ENCODE assay signal across 28 mouse cellular contexts in genomic region chr6:54404916-54405315, GRCm38 (mm10). TPM values are rescaled to one million over a fixed set of nuclear protein-coding genes. Genes with fewer than 3 reads are reported as not detected.
"Had no signal": no experiment of that assay in that cellular context is flagged by ENCODE, and none has a peak within 500 bp of the region (broad histone marks: within the 10 kb centered on the region; RNA-seq: fewer than 3 reads in every experiment).

No protein-coding gene starts in this region.

- H3K9me3 ChIP-seq: embryonic facial prominence, embryonic 10.5 days; embryonic facial prominence, embryonic 12.5 days; embryonic facial prominence, embryonic 13.5 days; embryonic facial prominence, embryonic 15.5 days; forebrain, embryonic 10.5 days; forebrain, embryonic 12.5 days; forebrain, embryonic 13.5 days; forebrain, embryonic 15.5 days had no signal

- DNase-seq: cerebellum, adult 18-20 months; cerebellum, adult 2 months; cerebellum, adult 8-10 months; cerebellum, adult 9-10 months; cerebellum, adult 9-11 months; cerebellum, postnatal 10 days; cerebellum, postnatal 14 days; cerebellum, postnatal 25 days; cerebellum, postnatal 36 days; embryo, embryonic 11 days; forebrain, postnatal 0 days; gastrocnemius, adult 2 months; gastrocnemius, postnatal 10 days; gastrocnemius, postnatal 14 days; gastrocnemius, postnatal 25 days; gastrocnemius, postnatal 36 days; heart, adult 18-20 months had no signal

- H3K27ac ChIP-seq: embryonic facial prominence, embryonic 10.5 days; embryonic facial prominence, embryonic 12.5 days; embryonic facial prominence, embryonic 13.5 days; embryonic facial prominence, embryonic 15.5 days; forebrain, embryonic 10.5 days; forebrain, embryonic 12.5 days; forebrain, embryonic 13.5 days; forebrain, embryonic 15.5 days; gastrocnemius, adult 2 months had no signal

- H3K4me3 ChIP-seq: embryonic facial prominence, embryonic 10.5 days; embryonic facial prominence, embryonic 12.5 days; embryonic facial prominence, embryonic 13.5 days; embryonic facial prominence, embryonic 15.5 days; erythroblast, embryonic 14.5 days; forebrain, embryonic 10.5 days; forebrain, embryonic 12.5 days; forebrain, embryonic 13.5 days; forebrain, embryonic 15.5 days; gastrocnemius, adult 2 months had no signal

- H3K27me3 ChIP-seq: embryonic facial prominence, embryonic 12.5 days; embryonic facial prominence, embryonic 13.5 days; embryonic facial prominence, embryonic 15.5 days; forebrain, embryonic 12.5 days; forebrain, embryonic 13.5 days; forebrain, embryonic 15.5 days had no signal

- H3K4me2 ChIP-seq: embryonic facial prominence, embryonic 12.5 days; embryonic facial prominence, embryonic 13.5 days; embryonic facial prominence, embryonic 15.5 days; forebrain, embryonic 12.5 days; forebrain, embryonic 13.5 days; forebrain, embryonic 15.5 days had no signal

- H3K9ac ChIP-seq: embryonic facial prominence, embryonic 12.5 days; embryonic facial prominence, embryonic 13.5 days; embryonic facial prominence, embryonic 15.5 days; forebrain, embryonic 12.5 days; forebrain, embryonic 13.5 days; forebrain, embryonic 15.5 days; forebrain, postnatal 0 days had no signal

- H3K36me3 ChIP-seq: embryonic facial prominence, embryonic 10.5 days; embryonic facial prominence, embryonic 12.5 days; embryonic facial prominence, embryonic 13.5 days; embryonic facial prominence, embryonic 15.5 days; forebrain, embryonic 10.5 days; forebrain, embryonic 12.5 days; forebrain, embryonic 15.5 days had no signal

- ATAC-seq: forebrain, embryonic 13.5 days; forebrain, embryonic 14.5 days; forebrain, embryonic 15.5 days; forebrain, embryonic 16.5 days; forebrain, postnatal 0 days had no signal

- H3K4me1 ChIP-seq: embryonic facial prominence, embryonic 12.5 days; embryonic facial prominence, embryonic 13.5 days; embryonic facial prominence, embryonic 15.5 days; forebrain, embryonic 12.5 days; forebrain, embryonic 13.5 days had no signal

RNA-seq across cellular contexts. Expression of gene Wipf3, which starts 24.5 kb away (rescaled TPM):
- polyA plus RNA-seq: erythroblast, embryonic 14.5 days had no signal
